Mouse (Mus musculus): ENCODE measurements around the gene Rps9. TPM values are rescaled to one million over a fixed set of nuclear protein-coding genes. Genes with fewer than 3 reads are reported as not detected.

Rps9 gene
- total RNA-seq (2015) (1,732 and 1,826 TPM in 2 replicates), total RNA-seq (2017) (1,590 and 1,738 TPM in 2 replicates)

- peak; percentile 76 for ATAC-seq (replicated peaks; ENCODE audit: poor library complexity)
These were observed at the start of gene Rps9 for GRCm38 (mm10) chr7:3703879-3704441. Gene Rps9 (plus strand): TSS chr7:3703993.

- ATAC-seq (replicated peaks; ENCODE audit: poor library complexity): no peak
These were observed 46.8 kb upstream of the Rps9 start for GRCm38 (mm10) chr7:3656966-3657365.

GRCm38 (mm10) chr7:3658578-3658977 is 45.2 kb upstream of the Rps9 start:
- no peak for ATAC-seq (replicated peaks; ENCODE audit: poor library complexity)

GRCm38 (mm10) chr7:3664524-3665214 is 39.1 kb upstream of the Rps9 start:
- no peak for ATAC-seq (replicated peaks; ENCODE audit: poor library complexity)

GRCm38 (mm10) chr7:3665215-3666114 is 38.3 kb upstream of the Rps9 start, which contains the start of gene Leng1:
Gene Leng1 (minus strand): TSS chr7:3665840.
- peak; percentile 90 for ATAC-seq (replicated peaks; ENCODE audit: poor library complexity)

GRCm38 (mm10) chr7:3666921-3667391 is 36.8 kb upstream of the Rps9 start:
- peak; percentile 18 for ATAC-seq (replicated peaks; ENCODE audit: poor library complexity)

GRCm38 (mm10) chr7:3674507-3675227 is 29.1 kb upstream of the Rps9 start:
- ATAC-seq (replicated peaks; ENCODE audit: poor library complexity): peak; percentile 99

- ATAC-seq (replicated peaks; ENCODE audit: poor library complexity): 0 out of 2 replicates have a peak, but pooled peaks have one; percentile 4
These were observed 28.6 kb upstream of the Rps9 start for GRCm38 (mm10) chr7:3675228-3675548.

- no peak for ATAC-seq (replicated peaks; ENCODE audit: poor library complexity)
These were observed 27.4 kb upstream of the Rps9 start for GRCm38 (mm10) chr7:3676371-3676770.

GRCm38 (mm10) chr7:3677342-3677741 is 26.5 kb upstream of the Rps9 start, which contains the start of gene Tmc4:
Gene Tmc4 (minus strand): TSS chr7:3677553.
- ATAC-seq (replicated peaks; ENCODE audit: poor library complexity): no peak

GRCm38 (mm10) chr7:3683908-3684550 is 19.8 kb upstream of the Rps9 start:
- no peak for ATAC-seq (replicated peaks; ENCODE audit: poor library complexity)

- no peak for ATAC-seq (replicated peaks; ENCODE audit: poor library complexity)
These were observed 19.1 kb upstream of the Rps9 start for GRCm38 (mm10) chr7:3684698-3685097.

- ATAC-seq (replicated peaks; ENCODE audit: poor library complexity): no peak
These were observed 18.2 kb upstream of the Rps9 start for GRCm38 (mm10) chr7:3685400-3686187.

GRCm38 (mm10) chr7:3691919-3692318 is 11.9 kb upstream of the Rps9 start:
- no peak for ATAC-seq (replicated peaks; ENCODE audit: poor library complexity)

GRCm38 (mm10) chr7:3692382-3692986 is 11.3 kb upstream of the Rps9 start, which contains the start of gene Tsen34:
Gene Tsen34 (plus strand): TSS chr7:3692863.
- ATAC-seq (replicated peaks; ENCODE audit: poor library complexity): no peak

GRCm38 (mm10) chr7:3692987-3693808 is 10.6 kb upstream of the Rps9 start, which contains the start of gene Mboat7:
Gene Mboat7 (minus strand): TSS chr7:3693523.
- peak; percentile 67 for ATAC-seq (replicated peaks; ENCODE audit: poor library complexity)

- no peak for ATAC-seq (replicated peaks; ENCODE audit: poor library complexity)
These were observed 10.1 kb upstream of the Rps9 start for GRCm38 (mm10) chr7:3693809-3694075.
